Mouse (Mus musculus) kidney, postnatal 36 days (tissue): ENCODE results near the gene Zfp574.

Experiments
- DNase-seq, 2 experiments: peaks; one replicate each; pipeline ENCODE4 v3.0.0; 2021 to 2022; ENCODE audit warnings: mixed read lengths in 2 of 2

Gene Zfp574

GRCm38 (mm10) chr7:25073924-25074323 is 1.6 kb downstream of the Zfp574 start:
- no peak for DNase-seq

GRCm38 (mm10) chr7:25076296-25076662 is 3.9 kb downstream of the Zfp574 start:
- DNase-seq, result no peak

- DNase-seq, result peak; percentile 97 to 99
These were observed 4.5 kb downstream of the Zfp574 start for GRCm38 (mm10) chr7:25076663-25077413.

GRCm38 (mm10) chr7:25077414-25077755 is 5.0 kb downstream of the Zfp574 start:
- DNase-seq, result no peak

- peak; percentile 54 to 73 for DNase-seq
These were observed 7.2 kb downstream of the Zfp574 start for GRCm38 (mm10) chr7:25079496-25080026.

GRCm38 (mm10) chr7:25080431-25080830 is 8.1 kb downstream of the Zfp574 start:
- no peak for DNase-seq

GRCm38 (mm10) chr7:25082510-25082909 is 10.1 kb downstream of the Zfp574 start:
- peak in 1 of 2 experiments; percentile 53 for DNase-seq

- peak; percentile 29 to 33 for DNase-seq
These were observed 12.3 kb downstream of the Zfp574 start for GRCm38 (mm10) chr7:25084621-25085020.

GRCm38 (mm10) chr7:25086656-25087055 is 14.3 kb downstream of the Zfp574 start:
- no peak for DNase-seq

- DNase-seq, result no peak
These were observed 15.0 kb downstream of the Zfp574 start for GRCm38 (mm10) chr7:25087256-25087912.

- no peak for DNase-seq
These were observed 15.6 kb downstream of the Zfp574 start for GRCm38 (mm10) chr7:25087972-25088371.

GRCm38 (mm10) chr7:25088531-25088930 is 16.2 kb downstream of the Zfp574 start:
- no peak for DNase-seq

- DNase-seq, result no peak
These were observed 16.6 kb downstream of the Zfp574 start for GRCm38 (mm10) chr7:25088968-25089367.

GRCm38 (mm10) chr7:25089875-25090274 is 17.5 kb downstream of the Zfp574 start:
- DNase-seq, result no peak

- DNase-seq, result no peak
These were observed 25.8 kb downstream of the Zfp574 start for GRCm38 (mm10) chr7:25098169-25098568.

- DNase-seq, result no peak
These were observed 27.2 kb downstream of the Zfp574 start for GRCm38 (mm10) chr7:25099581-25099980.

GRCm38 (mm10) chr7:25105411-25106160 is 33.2 kb downstream of the Zfp574 start:
- peak; percentile 61 to 86 for DNase-seq

GRCm38 (mm10) chr7:25106790-25107502 is 34.6 kb downstream of the Zfp574 start:
- DNase-seq, result no peak

- DNase-seq, result no peak
These were observed 37.0 kb downstream of the Zfp574 start for GRCm38 (mm10) chr7:25109355-25109754.

- DNase-seq, result no peak
These were observed 38.0 kb downstream of the Zfp574 start for GRCm38 (mm10) chr7:25110336-25110735.

GRCm38 (mm10) chr7:25112178-25112955 is 40.0 kb downstream of the Zfp574 start:
- DNase-seq, result no peak
